Mouse (Mus musculus) thymus, postnatal 25 days (tissue): ENCODE data around the gene Nsl1.

Source experiments
- DNase-seq: peaks from one replicate; pipeline ENCODE4 v3.0.0; 2022

The Nsl1 gene

GRCm38 (mm10) chr1:191054870-191055532, 7.8 kb upstream of the Nsl1 start:
- no peak for DNase-seq

DNA sequence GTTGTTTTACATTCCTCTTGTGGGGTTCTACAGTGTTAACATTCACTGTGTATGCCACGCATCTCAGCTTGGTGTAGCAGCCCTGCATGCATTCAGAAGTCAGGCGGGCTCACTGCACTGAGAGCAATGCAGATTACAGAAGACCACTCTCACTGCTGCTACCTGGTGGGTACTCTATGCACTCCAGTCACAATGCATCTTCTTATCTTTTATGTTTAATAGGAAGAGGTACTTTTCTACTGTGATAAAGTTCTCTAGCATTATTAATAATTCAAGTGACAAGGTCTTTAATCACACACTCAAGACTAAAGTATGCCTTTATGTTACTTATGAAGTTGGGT, 7.3 kb upstream of the Nsl1 start:
- no peak for DNase-seq

DNA sequence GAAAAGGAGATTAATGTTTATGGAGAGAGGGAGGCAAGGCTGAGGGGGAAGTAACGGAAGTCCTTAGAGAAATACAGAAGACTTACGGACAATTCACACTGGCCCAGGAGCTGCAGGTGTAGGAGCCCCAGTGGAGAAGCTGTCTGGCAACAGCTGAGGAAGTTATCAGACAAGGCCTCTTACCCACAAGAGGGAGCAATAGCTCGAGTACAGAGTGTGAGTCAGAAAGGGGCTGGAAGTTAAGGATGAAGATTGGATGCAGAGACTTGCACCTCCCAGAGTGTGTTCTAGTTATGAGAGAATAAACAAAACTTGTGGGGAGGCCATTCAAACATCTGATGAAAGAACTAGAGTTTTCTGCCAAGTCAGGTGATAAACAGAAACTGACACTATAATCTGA, 5.4 kb upstream of the Nsl1 start:
- no peak for DNase-seq

GRCm38 (mm10) chr1:191062241-191062780, 501 bp upstream of the Nsl1 start:
- DNase-seq = no peak

GRCm38 (mm10) chr1:191063700-191064099, 888 bp downstream of the Nsl1 start:
- DNase-seq = no peak

DNA sequence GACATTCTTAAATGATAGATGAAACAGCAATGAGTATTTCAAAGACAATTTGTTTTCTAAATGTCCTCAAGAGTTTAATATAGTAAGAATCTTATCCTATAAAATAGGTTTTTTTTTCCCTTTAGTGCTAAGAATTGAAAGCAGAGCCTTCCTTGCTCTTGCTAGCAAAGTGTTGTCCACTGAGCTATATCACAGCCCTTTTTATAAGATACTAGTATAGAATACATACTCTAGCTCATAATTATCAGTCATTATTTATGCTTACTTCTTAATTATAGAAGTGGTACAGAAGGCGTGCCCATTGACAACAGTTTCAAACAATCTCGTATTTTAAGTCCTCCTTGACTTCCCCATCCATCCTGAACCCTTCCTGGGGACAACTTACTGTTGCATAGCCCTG, 1.7 kb downstream of the Nsl1 start:
- no peak for DNase-seq

- no peak for DNase-seq
These were observed 2.4 kb downstream of the Nsl1 start for GRCm38 (mm10) chr1:191065188-191065587.

DNA sequence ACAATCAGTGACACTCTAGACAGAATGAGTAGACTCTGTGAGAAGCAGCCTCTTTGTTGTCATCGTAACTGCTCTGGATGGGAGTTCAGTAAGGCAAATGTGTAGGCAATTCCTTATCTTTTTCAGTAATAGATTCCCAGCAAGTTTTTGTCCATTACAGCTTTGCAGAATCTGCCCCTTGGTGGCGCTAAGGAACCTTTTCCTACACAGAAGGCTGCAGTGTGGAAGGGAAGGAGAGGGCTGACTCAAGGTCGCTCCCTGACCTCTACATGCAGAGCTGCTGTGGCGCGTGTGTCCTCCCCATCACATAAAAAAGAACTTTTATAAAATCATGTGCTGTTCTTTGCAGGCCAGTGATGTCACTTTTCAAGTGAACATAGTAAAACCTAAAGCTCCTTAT, 5.6 kb downstream of the Nsl1 start:
- DNase-seq = no peak

DNA sequence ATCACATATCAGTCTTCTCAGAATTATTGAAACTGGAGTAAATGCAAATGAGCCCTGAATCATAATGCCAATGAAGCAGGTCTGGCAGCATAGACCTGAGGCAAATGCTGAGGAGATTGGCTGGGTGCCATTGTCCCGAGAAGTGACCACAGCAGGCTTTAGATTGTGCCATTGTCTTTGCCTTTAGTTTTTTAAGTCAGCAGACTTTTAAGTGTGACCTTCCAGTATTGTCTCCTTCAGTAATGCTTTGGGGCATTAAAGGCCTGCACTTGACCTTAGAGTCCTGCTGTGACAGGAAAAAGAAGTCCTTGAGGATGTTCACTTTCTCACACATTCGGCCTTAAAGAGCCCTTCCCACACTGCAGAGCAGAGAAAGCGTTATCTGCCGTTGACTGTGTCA, 7.4 kb downstream of the Nsl1 start:
- no peak for DNase-seq

- no peak for DNase-seq
These were observed 8.8 kb downstream of the Nsl1 start for GRCm38 (mm10) chr1:191071613-191072012.

GRCm38 (mm10) chr1:191072329-191072913, 9.6 kb downstream of the Nsl1 start:
- DNase-seq = no peak

DNA sequence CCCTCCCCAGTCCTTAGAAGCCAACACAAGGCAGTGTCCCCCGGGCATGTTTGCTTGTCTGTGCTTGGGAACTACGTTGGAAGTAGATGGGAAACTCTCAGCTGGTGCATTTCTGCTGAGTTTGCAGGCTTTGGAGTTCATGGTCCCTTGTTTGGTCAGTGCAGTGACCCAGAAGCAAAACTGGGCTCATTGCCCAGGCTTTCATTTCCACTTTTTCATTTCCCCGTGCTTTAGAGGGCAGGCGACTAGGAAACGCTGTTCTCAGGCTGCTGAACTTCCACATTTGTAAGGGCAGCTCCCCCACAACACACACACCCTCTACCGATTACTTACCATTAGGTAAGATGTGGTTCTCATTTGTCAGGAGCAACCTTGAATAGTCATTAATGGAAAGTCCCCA, 10.2 kb downstream of the Nsl1 start:
- DNase-seq = no peak

DNA sequence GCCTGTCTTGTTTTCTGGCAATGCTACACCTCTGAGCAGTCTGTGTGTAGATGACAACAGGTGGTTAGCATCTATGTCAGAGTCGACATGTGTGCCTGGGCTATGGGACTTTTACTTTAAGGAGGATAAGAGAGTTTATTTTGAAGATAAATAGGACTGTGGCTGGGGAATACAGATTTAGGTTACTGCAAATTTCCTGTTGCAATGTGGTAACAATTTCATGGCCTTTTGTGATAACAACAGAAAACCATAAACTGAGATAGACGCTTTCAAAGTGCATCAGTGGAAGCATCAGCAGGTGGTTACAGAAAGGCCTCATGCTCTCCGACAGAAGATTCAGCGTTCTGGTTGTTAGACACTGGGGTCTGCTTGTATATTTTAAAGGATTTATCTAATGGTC, 10.7 kb downstream of the Nsl1 start:
- DNase-seq = no peak

DNA sequence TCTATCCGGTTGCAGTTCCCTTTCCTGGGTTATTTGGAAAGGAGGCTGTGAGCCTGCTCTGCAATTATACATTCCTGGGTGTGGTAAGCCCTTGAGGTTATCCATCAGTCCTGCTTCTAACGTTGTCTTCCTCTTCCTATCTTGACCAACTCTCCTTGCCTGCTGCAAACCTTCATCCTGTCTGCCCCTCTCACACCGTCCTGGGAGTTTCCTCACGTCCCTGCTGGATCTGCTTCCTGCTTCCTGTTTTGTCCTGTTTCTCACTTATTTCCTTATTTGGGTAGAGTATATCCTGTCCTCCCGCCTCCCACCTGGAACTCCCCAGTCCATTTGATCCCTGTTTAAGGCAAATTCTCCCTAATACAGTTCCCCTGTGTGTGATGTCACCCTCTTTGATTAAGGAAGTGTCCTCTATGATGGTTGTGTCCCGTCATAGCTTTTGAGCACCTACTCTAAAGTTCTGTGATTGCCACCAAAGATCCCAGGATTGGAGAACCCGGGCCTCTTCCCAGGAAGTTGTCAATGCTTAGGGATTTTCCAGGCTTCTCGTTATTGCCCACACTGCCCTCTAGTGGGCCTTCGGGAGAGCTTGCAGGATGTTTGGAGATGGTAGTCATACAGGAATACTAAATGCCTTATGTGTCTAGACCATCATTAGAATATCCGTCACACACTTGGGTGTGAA, 12.5 kb downstream of the Nsl1 start:
- no peak for DNase-seq

DNA sequence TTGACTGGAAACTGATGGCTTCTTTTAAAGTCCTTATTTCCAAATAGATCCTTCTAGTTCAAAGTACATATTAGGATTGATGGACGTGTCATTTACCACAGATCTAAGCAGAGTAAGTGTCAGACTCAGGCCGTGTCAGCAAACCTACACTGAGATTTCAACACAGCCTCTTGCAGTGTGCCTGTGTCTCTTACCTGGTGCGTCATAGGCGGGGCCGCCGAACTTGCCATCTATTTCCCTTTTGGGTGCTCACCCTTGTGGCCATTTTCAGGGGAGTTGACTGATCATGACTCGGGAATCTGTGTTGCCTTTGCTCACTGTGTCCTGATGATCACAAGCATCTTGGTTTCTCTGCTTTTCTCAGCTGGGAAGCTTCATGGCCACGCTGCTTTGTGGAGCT, 20.4 kb downstream of the Nsl1 start:
- no peak for DNase-seq

GRCm38 (mm10) chr1:191084951-191085559, 22.2 kb downstream of the Nsl1 start:
- DNase-seq = peak; percentile 61

DNA sequence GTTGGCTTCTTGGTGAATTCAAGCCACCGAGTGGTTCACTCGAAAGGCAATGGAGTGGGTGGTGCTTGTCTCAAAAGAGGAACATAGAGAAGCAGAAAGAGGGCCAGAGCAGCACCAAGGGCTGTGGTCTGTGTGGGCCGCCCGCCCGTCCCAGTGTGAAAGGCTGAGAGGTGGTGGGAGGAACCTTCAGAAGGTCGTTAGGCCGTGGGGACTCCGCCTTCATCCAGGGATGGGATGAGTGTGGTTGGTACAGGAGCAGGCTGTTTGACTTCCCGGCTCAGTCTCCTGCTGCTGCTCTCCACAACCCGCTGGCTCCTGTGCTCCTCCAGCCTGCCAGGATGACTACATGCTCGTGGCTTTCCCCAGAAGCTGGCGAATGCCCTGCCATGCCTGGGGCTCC, 22.8 kb downstream of the Nsl1 start:
- DNase-seq = no peak

GRCm38 (mm10) chr1:191086304-191086878, 23.6 kb downstream of the Nsl1 start:
- no peak for DNase-seq

- DNase-seq = no peak
These were observed 24.1 kb downstream of the Nsl1 start for GRCm38 (mm10) chr1:191086960-191087359.

- DNase-seq = no peak
These were observed 25.1 kb downstream of the Nsl1 start for GRCm38 (mm10) chr1:191087955-191088354.

GRCm38 (mm10) chr1:191089355-191089754, 26.5 kb downstream of the Nsl1 start:
- no peak for DNase-seq

- no peak for DNase-seq
These were observed 29.2 kb downstream of the Nsl1 start for GRCm38 (mm10) chr1:191092050-191092449.

- DNase-seq = no peak
These were observed 30.8 kb downstream of the Nsl1 start for GRCm38 (mm10) chr1:191093578-191093977.

- no peak for DNase-seq
These were observed 32.2 kb downstream of the Nsl1 start for GRCm38 (mm10) chr1:191095019-191095418.
